Mouse (Mus musculus): ENCODE results near the gene Nphs1.

- no peak for TF ChIP-seq CEBPB (IDR thresholded peaks at IDR 0.05; ENCODE audit: low read depth)
- no peak for TF ChIP-seq CTCF (IDR thresholded peaks at IDR 0.05; ENCODE audit: control insufficient read depth, insufficient read depth, insufficient read length)
- no peak for TF ChIP-seq FOSL1 (IDR thresholded peaks at IDR 0.05; ENCODE audit: insufficient read depth, low read length, poor library complexity, severe bottlenecking)
- TF ChIP-seq MYOG (IDR thresholded peaks at IDR 0.05; ENCODE audit: control insufficient read depth, extremely low read depth, insufficient read length) = no peak
- no peak for TF ChIP-seq USF1 (IDR thresholded peaks at IDR 0.05; ENCODE audit: low read depth)
- TF ChIP-seq MYOD1 (IDR thresholded peaks at IDR 0.05; ENCODE audit: control insufficient read depth, insufficient read length, low read depth) = no peak
Observed at GRCm38 (mm10) chr7:30508061-30508460, 49.9 kb downstream of the Nphs1 start.

Data from C2C12 (cell line).